Mouse (Mus musculus): ENCODE measurements around the gene Acot3. TPM values are rescaled to one million over a fixed set of nuclear protein-coding genes. Genes with fewer than 3 reads are reported as not detected.
"Not testable (repeated sequence)": the region's sequence is repeated elsewhere in the genome, so short reads cannot be mapped to it uniquely, and the experiment has no call there.

Acot3 gene
- 1.6 TPM for polyA plus RNA-seq (2021)

- ATAC-seq = no peak
- no peak for TF ChIP-seq CTCF (IDR thresholded peaks at IDR 0.05)
- CTCF ChIA-PET = interaction anchor here (1.1 to 2.0 kb wide), 4 partner anchors 9 to 81 kb away, joined by 3 to 4 read pairs (median 4); partner anchors contain the start of gene Acot2
- POLR2A ChIA-PET = interaction anchor here (0.8 to 1.1 kb wide), 2 partner anchors 28 to 193 kb away, joined by 3 to 5 read pairs; no protein-coding TSS in a partner anchor
- in situ Hi-C loops (cut with MboI; ENCODE audit: low pct_unique_long_range_greater_than_20kb) = no loop called here
- no peaks in the 10 kb centered on the region for H3K27me3 ChIP-seq
- peak; percentile 33 for DNase-seq (ENCODE audit: low read depth, low spot score)
Measured at GRCm38 (mm10) chr12:84051937-84052474, at the start of gene Acot3. Gene Acot3, plus strand, starts transcription at chr12:84052144.

- ChIA-PET CTCF (no interaction called here), POLR2A (no interaction called here)
- ATAC-seq (no peak), DNase-seq (ENCODE audit: low read depth, low spot score) (no peak)
- in situ Hi-C loops (cut with MboI; ENCODE audit: low pct_unique_long_range_greater_than_20kb) = no loop called here
- TF ChIP-seq CTCF (IDR thresholded peaks at IDR 0.05) = no peak
- no peaks in the 10 kb centered on the region for H3K27me3 ChIP-seq
Measured at GRCm38 (mm10) chr12:84003866-84004265, 48.1 kb upstream of the Acot3 start.

GRCm38 (mm10) chr12:84008251-84008650 lies 43.7 kb upstream of the Acot3 start:
- no peaks in the 10 kb centered on the region for H3K27me3 ChIP-seq
- no peak for ATAC-seq
- DNase-seq (ENCODE audit: low read depth, low spot score) = no peak
- TF ChIP-seq CTCF (IDR thresholded peaks at IDR 0.05) = no peak
- POLR2A ChIA-PET = no interaction called here
- in situ Hi-C loops (cut with MboI; ENCODE audit: low pct_unique_long_range_greater_than_20kb) = no loop called here
- CTCF ChIA-PET = no interaction called here

DNA sequence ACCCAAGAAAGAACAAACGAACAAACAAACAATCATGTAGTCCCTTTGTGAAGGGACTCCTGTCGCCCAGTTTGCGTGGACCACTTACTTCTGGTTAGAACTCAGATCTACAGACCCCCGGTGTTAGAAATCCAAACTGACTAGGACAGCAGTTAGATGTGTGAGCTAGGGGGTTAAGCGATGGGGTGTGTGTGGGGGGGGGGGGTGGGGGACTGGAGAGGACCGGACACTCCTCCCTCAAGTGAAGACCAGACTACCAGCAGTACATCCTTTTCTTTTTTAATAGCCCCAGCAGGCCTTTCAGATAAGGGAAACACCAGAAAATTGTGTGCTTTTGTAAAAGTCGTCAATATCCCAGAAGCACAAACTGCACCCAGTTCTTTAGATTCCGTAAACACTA lies 43.2 kb upstream of the Acot3 start:
- ATAC-seq = no peak
- no peak for DNase-seq (ENCODE audit: low read depth, low spot score)
- CTCF ChIA-PET = no interaction called here
- in situ Hi-C loops (cut with MboI; ENCODE audit: low pct_unique_long_range_greater_than_20kb) = no loop called here
- no peaks in the 10 kb centered on the region for H3K27me3 ChIP-seq
- POLR2A ChIA-PET = no interaction called here
- no peak for TF ChIP-seq CTCF (IDR thresholded peaks at IDR 0.05)

DNA sequence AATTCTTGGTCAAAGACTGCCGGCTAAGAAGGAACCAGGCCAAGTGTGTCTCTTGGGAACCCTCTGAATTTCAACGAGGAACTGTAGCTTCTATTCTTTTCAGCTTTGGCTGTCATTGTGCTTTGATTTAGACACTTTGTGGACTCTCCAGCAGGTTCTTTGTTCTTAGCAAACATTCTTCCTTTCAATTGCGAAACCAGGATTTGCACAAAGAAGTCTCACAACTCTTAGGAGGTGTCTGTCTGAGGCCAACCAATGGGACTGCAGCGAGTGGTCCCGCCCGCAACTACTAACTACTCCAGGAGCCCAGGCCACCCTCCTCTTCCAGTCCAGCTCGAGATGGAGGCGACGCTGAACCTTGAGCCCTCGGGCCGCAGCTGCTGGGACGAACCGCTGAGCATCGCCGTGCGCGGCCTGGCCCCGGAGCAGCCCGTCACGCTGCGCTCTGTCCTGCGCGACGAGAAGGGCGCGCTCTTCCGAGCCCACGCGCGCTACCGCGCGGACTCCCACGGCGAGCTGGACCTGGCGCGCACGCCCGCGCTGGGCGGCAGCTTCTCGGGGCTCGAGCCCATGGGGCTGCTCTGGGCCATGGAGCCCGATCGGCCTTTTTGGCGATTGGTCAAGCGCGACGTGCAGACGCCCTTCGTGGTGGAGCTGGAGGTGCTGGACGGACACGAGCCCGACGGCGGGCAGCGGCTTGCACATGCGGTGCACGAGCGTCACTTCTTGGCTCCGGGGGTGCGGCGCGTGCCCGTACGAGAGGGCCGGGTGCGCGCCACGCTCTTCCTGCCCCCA lies 42.6 kb upstream of the Acot3 start, which contains the start of gene Acot1:
Gene Acot1, plus strand, starts transcription at position 320 of the 795 bp plus-strand sequence.
- DNase-seq (ENCODE audit: low read depth, low spot score); ATAC-seq; CTCF ChIA-PET; in situ Hi-C loops (cut with MboI; ENCODE audit: low pct_unique_long_range_greater_than_20kb); POLR2A ChIA-PET; H3K27me3 ChIP-seq: not testable (repeated sequence)

DNA sequence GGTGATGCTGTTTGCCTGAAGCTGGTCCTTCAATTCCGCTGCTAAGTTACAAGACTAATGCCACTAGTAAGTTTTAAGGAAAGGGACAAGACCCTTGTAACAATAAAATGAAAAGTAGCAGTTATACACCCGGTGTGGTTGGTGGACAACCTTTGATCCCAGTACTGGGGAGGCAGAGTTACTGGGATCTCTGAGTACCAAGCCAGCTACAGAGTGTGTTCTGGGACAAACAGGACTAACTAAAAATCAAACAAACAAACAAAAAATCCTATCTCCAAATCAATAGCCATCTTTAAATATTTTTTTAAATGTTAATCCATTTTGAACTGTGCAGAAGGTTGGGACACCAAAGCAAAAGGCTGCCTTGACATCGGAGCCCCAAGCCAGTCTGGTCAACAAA lies 41.7 kb upstream of the Acot3 start:
- in situ Hi-C loops (cut with MboI; ENCODE audit: low pct_unique_long_range_greater_than_20kb) = no loop called here
- ATAC-seq (no peak), DNase-seq (ENCODE audit: low read depth, low spot score) (no peak)
- no peaks in the 10 kb centered on the region for H3K27me3 ChIP-seq
- ChIA-PET POLR2A (no interaction called here), CTCF (interaction anchor here (0.6 to 1.9 kb wide), 2 partner anchors 23 to 29 kb away, joined by 4 to 6 read pairs; partner anchors contain the start of gene Acot2)
- no peak for TF ChIP-seq CTCF (IDR thresholded peaks at IDR 0.05)

GRCm38 (mm10) chr12:84011251-84012040 lies 40.5 kb upstream of the Acot3 start:
- ATAC-seq (peak; percentile 65), DNase-seq (ENCODE audit: low read depth, low spot score) (no peak)
- no peak for TF ChIP-seq CTCF (IDR thresholded peaks at IDR 0.05)
- CTCF ChIA-PET = interaction anchor here (1.0 to 1.9 kb wide), 2 partner anchors 20 to 24 kb away, joined by 4 to 6 read pairs; partner anchors contain the start of gene Acot2
- POLR2A ChIA-PET = interaction anchor here (0.5 to 1.2 kb wide), 2 partner anchors 23 to 298 kb away, joined by 3 read pairs; no protein-coding TSS in a partner anchor
- H3K27me3 ChIP-seq = no peaks in the 10 kb centered on the region
- in situ Hi-C loops (cut with MboI; ENCODE audit: low pct_unique_long_range_greater_than_20kb) = no loop called here

DNA sequence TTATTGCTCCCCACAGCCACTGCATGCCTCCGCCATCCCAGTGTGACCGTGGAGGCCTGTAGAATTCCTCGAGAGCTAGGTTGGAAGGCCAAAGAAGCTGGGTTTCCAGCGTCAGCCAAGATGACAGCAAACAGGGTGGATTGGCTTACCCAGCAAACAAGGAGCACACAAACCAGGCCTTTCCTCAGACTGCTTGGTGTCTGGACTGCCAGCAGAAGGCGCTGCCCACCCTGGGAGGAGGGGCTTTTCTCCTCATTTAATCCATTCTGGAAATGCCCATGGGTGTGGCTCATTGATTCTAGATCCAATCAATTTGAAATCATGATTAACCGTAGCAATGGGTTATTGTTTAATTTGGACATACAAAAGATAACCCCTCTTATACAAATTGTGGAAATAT lies 38.8 kb upstream of the Acot3 start:
- in situ Hi-C loops (cut with MboI; ENCODE audit: low pct_unique_long_range_greater_than_20kb) = no loop called here
- ChIA-PET CTCF (no interaction called here), POLR2A (no interaction called here)
- no peak for DNase-seq (ENCODE audit: low read depth, low spot score)
- H3K27me3 ChIP-seq = no peaks in the 10 kb centered on the region
- no peak for TF ChIP-seq CTCF (IDR thresholded peaks at IDR 0.05)
- no peak for ATAC-seq

GRCm38 (mm10) chr12:84013701-84014100 lies 38.2 kb upstream of the Acot3 start:
- TF ChIP-seq CTCF (IDR thresholded peaks at IDR 0.05) = no peak
- CTCF ChIA-PET = no interaction called here
- in situ Hi-C loops (cut with MboI; ENCODE audit: low pct_unique_long_range_greater_than_20kb) = no loop called here
- ATAC-seq = no peak
- POLR2A ChIA-PET = no interaction called here
- DNase-seq (ENCODE audit: low read depth, low spot score) = no peak
- H3K27me3 ChIP-seq = no peaks in the 10 kb centered on the region

DNA sequence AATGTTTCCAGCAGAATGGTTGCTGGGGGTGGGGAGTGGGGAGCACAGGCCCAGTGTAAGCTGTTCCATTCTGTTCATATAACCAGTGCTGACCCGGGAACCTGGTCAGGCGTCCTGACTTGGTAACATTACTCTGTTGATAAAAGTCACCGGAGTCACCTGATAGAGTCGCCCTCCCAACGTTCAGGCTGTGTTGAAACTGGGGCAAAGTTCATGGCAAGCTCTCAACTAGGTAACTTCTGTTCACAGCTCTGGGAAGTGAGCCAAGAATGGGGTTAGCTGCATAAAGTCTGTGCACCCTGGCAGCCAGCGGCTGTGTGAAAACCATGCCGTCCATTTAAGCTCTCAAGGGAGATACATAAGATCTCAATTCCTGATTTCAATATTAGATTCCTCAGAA lies 31.4 kb upstream of the Acot3 start:
- in situ Hi-C loops (cut with MboI; ENCODE audit: low pct_unique_long_range_greater_than_20kb); DNase-seq (ENCODE audit: low read depth, low spot score); H3K27me3 ChIP-seq; ATAC-seq; POLR2A ChIA-PET; CTCF ChIA-PET: not testable (repeated sequence)

GRCm38 (mm10) chr12:84022266-84022665 lies 29.7 kb upstream of the Acot3 start:
- POLR2A ChIA-PET; in situ Hi-C loops (cut with MboI; ENCODE audit: low pct_unique_long_range_greater_than_20kb); CTCF ChIA-PET; H3K27me3 ChIP-seq; ATAC-seq; DNase-seq (ENCODE audit: low read depth, low spot score): not testable (repeated sequence)

Data from Patski (cell line).